Mouse (Mus musculus): ENCODE results near the gene A930033H14Rik.

DNA sequence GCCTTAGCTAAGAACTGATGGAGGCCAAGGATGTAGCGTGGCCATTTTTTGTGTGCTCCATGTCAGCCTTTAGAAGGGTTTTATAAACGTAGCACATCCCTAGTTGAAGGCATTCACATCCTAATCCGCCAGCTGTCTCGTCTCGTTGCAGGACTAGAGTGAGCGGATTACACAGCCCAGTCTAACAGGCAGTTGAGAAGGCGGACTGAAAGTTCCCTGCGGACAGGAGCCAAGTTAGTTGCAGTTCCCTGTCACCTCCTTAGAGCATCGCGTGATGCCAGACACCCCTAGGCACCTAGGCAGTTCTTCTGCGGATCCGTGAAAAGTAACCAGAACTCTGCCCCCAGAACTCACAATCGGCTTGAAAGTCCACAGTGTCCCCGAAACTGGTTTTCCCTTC, 922 bp downstream of the A930033H14Rik start:
- TF ChIP-seq CTCF (IDR thresholded peaks at IDR 0.05; ENCODE audit: low read depth, low read length) (no peak), POLR2A (IDR thresholded peaks at IDR 0.05; ENCODE audit: extremely low read depth, insufficient read depth, low read length) (no peak)

Measured in liver, adult 2 months (tissue).